16 mouse cellular contexts compared by ENCODE assay signal in the genomic region with DNA sequence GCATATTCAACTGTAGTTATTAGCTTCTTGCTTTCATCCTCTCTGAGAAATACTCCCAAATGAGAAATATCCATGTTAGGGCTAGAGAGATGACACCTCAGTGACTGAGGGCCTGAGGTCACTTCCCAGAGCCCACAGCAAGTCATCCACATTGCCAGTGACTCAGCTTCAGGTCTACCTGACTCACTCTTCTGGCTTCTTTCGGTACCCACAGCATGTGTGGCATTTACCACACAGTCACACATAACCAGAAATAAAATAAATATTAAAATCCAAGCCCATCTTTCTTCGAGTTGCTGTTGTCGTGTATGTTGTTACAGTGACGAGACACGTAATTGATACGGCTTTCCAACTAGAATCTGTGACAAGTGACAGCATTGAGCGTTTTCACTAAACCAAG. TPM values are rescaled to one million over a fixed set of nuclear protein-coding genes. Genes with fewer than 3 reads are reported as not detected.
"Had no signal": no experiment of that assay in that cellular context is flagged by ENCODE, and none has a peak within 500 bp of the region (broad histone marks: within the 10 kb centered on the region; RNA-seq: fewer than 3 reads in every experiment).

No protein-coding gene starts in this region.

- DNase-seq: kidney, adult 8-10 months; kidney, postnatal 25 days; layer of hippocampus, adult 9-11 months; left cerebral cortex, postnatal 4 days; lung, adult 18-20 months; lung, postnatal 36 days; retina, postnatal 1 day; thymus, postnatal 14 days had no signal

- ATAC-seq: midbrain, embryonic 15.5 days had no signal

- H3K27me3 ChIP-seq: limb, embryonic 13.5 days; midbrain, embryonic 15.5 days; neural tube, embryonic 13.5 days had no signal

- H3K4me2 ChIP-seq: limb, embryonic 13.5 days; midbrain, embryonic 15.5 days; neural tube, embryonic 13.5 days had no signal

- H3K36me3 ChIP-seq: limb, embryonic 13.5 days; midbrain, embryonic 15.5 days; neural tube, embryonic 13.5 days had no signal

- H3K4me3 ChIP-seq: limb, embryonic 13.5 days; midbrain, embryonic 15.5 days; neural tube, embryonic 13.5 days had no signal

RNA-seq across cellular contexts. Expression of a gene that starts 33.8 kb away (rescaled TPM):
- polyA plus RNA-seq: kidney, embryonic 16.5 days; limb, embryonic 13.5 days; liver, embryonic 14.5 days; lung, embryonic 16.5 days; midbrain, embryonic 15.5 days; neural tube, embryonic 13.5 days; stomach, embryonic 16.5 days had no signal

RNA-seq across cellular contexts. Expression of a gene that starts 56.1 kb away (rescaled TPM):
- polyA plus RNA-seq: kidney, embryonic 16.5 days; limb, embryonic 13.5 days; liver, adult 2 months; liver, embryonic 14.5 days; lung, embryonic 16.5 days; midbrain, embryonic 15.5 days; neural tube, embryonic 13.5 days; stomach, embryonic 16.5 days had no signal
